Mouse (Mus musculus) limb, embryonic 10.5 days (tissue): ENCODE measurements around the gene Selenof. TPM values are rescaled to one million over a fixed set of nuclear protein-coding genes. Genes with fewer than 3 reads are reported as not detected.

Source experiments
- DNase-seq: peaks from one replicate; pipeline ENCODE4 v3.0.0-alpha.2; 2017; ENCODE audit warnings: low spot score
- H3K27ac ChIP-seq: fragments of 300-500 bp; sonication (generic); 2 replicates; pipeline ENCODE4 v1.5.1; 2016; ENCODE audit warnings: mild to moderate bottlenecking
- H3K27me3 ChIP-seq: fragments of 300-500 bp; sonication (generic); 2 replicates; pipeline ENCODE4 v1.6.1; 2016; ENCODE audit warnings: low read depth, mild to moderate bottlenecking; ENCODE audit not compliant: poor library complexity, severe bottlenecking
- H3K36me3 ChIP-seq: fragments of 300-500 bp; sonication (generic); 2 replicates; pipeline ENCODE4 v1.6.1; 2016; ENCODE audit warnings: mild to moderate bottlenecking, moderate library complexity
- H3K4me1 ChIP-seq: fragments of 300-500 bp; sonication (generic); 2 replicates; pipeline ENCODE4 v1.6.1; 2016
- H3K4me3 ChIP-seq: fragments of 300-500 bp; sonication (generic); 2 replicates; pipeline ENCODE4 v1.5.1; 2016; ENCODE audit warnings: mild to moderate bottlenecking, moderate library complexity
- H3K9me3 ChIP-seq: fragments of 300-500 bp; sonication (generic); replicated peaks from 2 replicates; pipeline ENCODE4 v1.6.1; 2016; ENCODE audit warnings: mild to moderate bottlenecking
- WGBS: fragments of 180-500 bp; shearing (Covaris S2); methylation state at CpG from one replicate; pipeline ENCODE4 v1.1.7; 2016; 5-methylcytosine and 5-hydroxymethylcytosine counted together
- polyA plus RNA-seq: library from polyadenylated mRNA; unstranded; fragments of >200 nt; fragmentation: Nextera tagmentation; extraction: Ambion mirVana; gene quantifications from 2 replicates; pipeline ENCODE4 v1.2.1, GENCODE M21; 2016

Gene Selenof
- polyA plus RNA-seq, 1 experiment from 2014 or later: 480 TPM

GRCm38 (mm10) chr3:144614277-144614676, 44.2 kb downstream of the Selenof start:
- no peak overlapping the region for H3K4me3 ChIP-seq
- 58% methylated on average over 6 of the region's 6 CpGs for whole genome bisulfite sequencing
- H3K27me3 ChIP-seq: no peaks in the 10 kb centered on the region
- peaks cover 41% of the 10 kb centered on the region for H3K4me1 ChIP-seq
- H3K27ac ChIP-seq: no peak overlapping the region
- no peaks in the 10 kb centered on the region for H3K36me3 ChIP-seq
- H3K9me3 ChIP-seq: no peaks in the 10 kb centered on the region
- no peak for DNase-seq

- H3K9me3 ChIP-seq: no peaks in the 10 kb centered on the region
- no peak overlapping the region for H3K4me3 ChIP-seq
- DNase-seq: no peak
- 46% methylated on average over 10 of the region's 10 CpGs for WGBS
- H3K27ac ChIP-seq: no peak overlapping the region
- no peaks in the 10 kb centered on the region for H3K27me3 ChIP-seq
- no peaks in the 10 kb centered on the region for H3K36me3 ChIP-seq
- peaks cover 41% of the 10 kb centered on the region for H3K4me1 ChIP-seq
These were observed 44.6 kb downstream of the Selenof start for GRCm38 (mm10) chr3:144614698-144615097.

DNA sequence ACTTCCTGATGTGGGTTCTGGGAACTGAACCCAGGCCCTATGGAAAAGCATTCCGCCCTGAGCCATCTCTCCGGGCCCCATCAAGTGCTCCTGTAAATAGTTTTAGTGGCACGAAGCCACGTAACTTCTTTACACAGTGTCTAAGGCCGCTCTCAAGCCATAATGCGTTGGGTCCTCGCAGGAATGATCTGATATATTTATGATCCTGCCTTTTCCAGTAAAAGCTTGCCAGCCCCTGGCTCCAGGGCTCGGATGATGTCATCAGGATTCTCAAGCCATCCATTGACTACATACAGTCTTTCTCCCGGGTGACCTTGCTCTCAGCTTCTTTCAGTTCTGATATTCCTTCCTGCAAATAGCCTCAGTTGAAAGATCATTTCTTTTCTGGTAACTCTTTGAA, 45.4 kb downstream of the Selenof start:
- Histone ChIP-seq H3K27ac (no peak overlapping the region), H3K4me1 (peaks cover 41% of the 10 kb centered on the region), H3K36me3 (no peaks in the 10 kb centered on the region), H3K27me3 (no peaks in the 10 kb centered on the region), H3K9me3 (no peaks in the 10 kb centered on the region), H3K4me3 (no peak overlapping the region)
- no peak for DNase-seq
- WGBS: 89% methylated on average over 9 of the region's 9 CpGs

- no peaks in the 10 kb centered on the region for H3K27me3 ChIP-seq
- H3K36me3 ChIP-seq: no peaks in the 10 kb centered on the region
- H3K9me3 ChIP-seq: no peaks in the 10 kb centered on the region
- DNase-seq: peak; percentile 80
- peaks cover 28% of the 10 kb centered on the region for H3K4me1 ChIP-seq
- WGBS: 86% methylated on average over 8 of the region's 8 CpGs
- H3K27ac ChIP-seq: no peak overlapping the region
- H3K4me3 ChIP-seq: no peak overlapping the region
These were observed 46.7 kb downstream of the Selenof start for GRCm38 (mm10) chr3:144616654-144617425.

GRCm38 (mm10) chr3:144617633-144618180, 47.6 kb downstream of the Selenof start:
- DNase-seq: no peak
- Histone ChIP-seq H3K4me3 (no peak overlapping the region), H3K36me3 (no peaks in the 10 kb centered on the region), H3K4me1 (peaks cover 23% of the 10 kb centered on the region), H3K27me3 (no peaks in the 10 kb centered on the region), H3K27ac (no peak overlapping the region), H3K9me3 (no peaks in the 10 kb centered on the region)
- WGBS: 94% methylated on average over 10 of the region's 10 CpGs

DNA sequence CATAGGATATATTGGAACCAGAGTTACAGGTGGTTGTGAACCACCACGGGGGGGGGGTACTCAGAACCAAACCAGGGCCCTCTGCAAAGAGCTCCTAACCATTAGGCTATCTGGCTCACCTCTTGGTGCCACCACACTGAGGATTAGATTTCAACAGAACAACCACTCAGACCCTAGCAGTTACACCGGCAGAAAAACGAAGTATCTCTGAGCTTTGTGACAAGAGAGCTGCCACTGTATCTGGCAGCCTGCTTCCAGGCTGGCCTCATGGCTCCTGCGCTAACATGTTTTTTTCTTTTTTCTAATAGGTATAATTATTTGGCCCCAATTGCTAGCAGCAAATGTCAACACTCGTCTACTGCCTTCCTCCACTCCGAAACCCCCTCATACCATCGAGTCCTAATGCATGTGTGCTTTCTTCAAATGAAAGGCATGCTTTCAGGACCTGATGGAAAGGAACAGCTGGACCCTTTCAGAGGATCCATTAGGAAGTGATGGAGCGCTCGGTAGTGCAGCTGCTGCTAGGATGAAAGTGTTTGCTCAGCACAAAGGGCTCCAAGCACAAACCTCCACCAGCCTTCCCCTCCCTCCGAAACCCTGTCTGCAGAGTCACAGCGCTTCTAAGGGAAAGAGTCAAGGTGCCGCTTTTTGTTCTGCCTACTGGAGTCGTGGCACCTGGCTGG, 53.0 kb downstream of the Selenof start:
- Histone ChIP-seq H3K4me1 (no peaks in the 10 kb centered on the region), H3K27me3 (no peaks in the 10 kb centered on the region), H3K36me3 (no peaks in the 10 kb centered on the region), H3K9me3 (no peaks in the 10 kb centered on the region), H3K4me3 (no peak overlapping the region), H3K27ac (peak overlapping the region; percentile 30; the same call in 1 of the 2 replicates)
- no peak for DNase-seq
- WGBS: 90% methylated on average over 13 of the region's 13 CpGs

DNA sequence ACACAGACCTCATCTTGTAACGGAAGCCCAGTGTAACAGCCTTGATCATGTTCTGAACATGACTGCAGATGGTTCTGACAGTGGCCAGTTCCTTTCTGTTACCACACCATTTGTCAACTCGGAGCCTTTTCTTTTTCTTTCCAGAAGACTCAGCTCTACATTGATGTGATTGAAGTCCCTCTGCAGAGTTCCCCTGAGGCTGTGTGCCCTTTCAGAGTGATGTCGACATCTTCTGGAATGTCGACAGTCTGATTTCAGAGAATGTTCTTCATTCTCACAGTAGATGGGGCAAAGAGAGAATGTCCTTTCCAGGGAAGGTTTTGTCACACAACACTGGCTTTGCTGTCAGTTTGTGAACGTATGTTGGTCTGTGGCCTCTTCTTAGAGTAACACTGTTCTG, 55.6 kb downstream of the Selenof start:
- Histone ChIP-seq H3K36me3 (no peaks in the 10 kb centered on the region), H3K4me3 (no peak overlapping the region), H3K9me3 (no peaks in the 10 kb centered on the region), H3K27me3 (no peaks in the 10 kb centered on the region), H3K4me1 (no peaks in the 10 kb centered on the region), H3K27ac (no peak overlapping the region)
- no peak for DNase-seq
- 86% methylated on average over 5 of the region's 5 CpGs for WGBS

GRCm38 (mm10) chr3:144628005-144628914, 58.2 kb downstream of the Selenof start:
- WGBS: 82% methylated on average over 11 of the region's 11 CpGs
- no peak for DNase-seq
- H3K27ac ChIP-seq: peak overlapping the region; percentile 9; the same call in 1 of the 2 replicates

DNA sequence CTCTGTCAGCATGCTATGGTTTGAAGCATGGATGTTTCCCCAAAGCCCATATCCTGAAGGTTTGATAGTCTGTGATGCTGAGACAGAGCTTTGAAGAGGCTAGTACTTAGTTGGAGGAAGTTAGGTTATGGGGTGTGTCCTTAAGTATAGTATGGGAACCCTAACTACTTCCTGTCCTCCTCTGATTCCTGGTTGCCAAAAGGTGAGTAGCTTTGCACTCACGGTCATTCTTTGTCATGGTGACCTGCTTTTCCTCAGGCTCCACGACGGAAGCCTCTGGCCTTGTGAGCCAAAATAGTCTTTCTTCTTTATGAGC, 58.8 kb downstream of the Selenof start:
- no peaks in the 10 kb centered on the region for H3K27me3 ChIP-seq
- no peaks in the 10 kb centered on the region for H3K9me3 ChIP-seq
- DNase-seq: no peak
- no peaks in the 10 kb centered on the region for H3K36me3 ChIP-seq
- no peak overlapping the region for H3K4me3 ChIP-seq
- H3K27ac ChIP-seq: no peak overlapping the region; the same call in 1 of the 2 replicates
- H3K4me1 ChIP-seq: no peaks in the 10 kb centered on the region
- 92% methylated on average over 3 of the region's 3 CpGs for WGBS

More at GRCm38 (mm10) chr3:144628005-144628914, 58.2 kb downstream of the Selenof start:
- Histone ChIP-seq H3K36me3 (no peaks in the 10 kb centered on the region), H3K9me3 (no peaks in the 10 kb centered on the region), H3K4me1 (no peaks in the 10 kb centered on the region), H3K4me3 (no peak overlapping the region), H3K27me3 (no peaks in the 10 kb centered on the region)

DNA sequence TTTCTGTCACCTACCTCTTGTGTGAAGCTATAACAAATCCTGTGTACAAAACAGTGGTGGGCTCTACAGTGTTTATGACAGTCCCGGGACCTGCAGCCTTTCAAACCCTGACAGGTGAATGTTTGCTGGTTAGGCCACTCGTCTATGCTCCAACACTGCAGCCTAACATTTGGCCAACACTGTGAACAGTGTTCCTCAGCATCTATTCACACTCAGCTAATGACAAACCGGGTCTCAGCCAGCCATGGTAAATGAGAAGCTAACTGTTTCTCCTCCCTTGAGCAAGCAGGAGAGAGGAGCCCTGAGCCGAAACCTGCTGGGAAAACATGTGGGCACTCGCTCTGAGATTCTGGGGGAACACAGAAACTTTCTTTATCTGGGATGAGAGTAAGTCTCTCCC, 65.1 kb downstream of the Selenof start:
- 82% methylated on average over 5 of the region's 5 CpGs for WGBS
- no peaks in the 10 kb centered on the region for H3K9me3 ChIP-seq
- H3K4me1 ChIP-seq: no peaks in the 10 kb centered on the region
- no peak for DNase-seq
- no peak overlapping the region for H3K27ac ChIP-seq
- no peak overlapping the region for H3K4me3 ChIP-seq
- no peaks in the 10 kb centered on the region for H3K36me3 ChIP-seq
- no peaks in the 10 kb centered on the region for H3K27me3 ChIP-seq

- Histone ChIP-seq H3K4me1 (peaks cover 3% of the 10 kb centered on the region), H3K36me3 (no peaks in the 10 kb centered on the region), H3K27ac (no peak overlapping the region), H3K4me3 (no peak overlapping the region), H3K9me3 (no peaks in the 10 kb centered on the region), H3K27me3 (no peaks in the 10 kb centered on the region)
- no peak for DNase-seq
- 90% methylated on average over 4 of the region's 4 CpGs for WGBS
These were observed 68.0 kb downstream of the Selenof start for GRCm38 (mm10) chr3:144638110-144638509.

- peaks cover 9% of the 10 kb centered on the region for H3K4me1 ChIP-seq
- no peaks in the 10 kb centered on the region for H3K36me3 ChIP-seq
- H3K9me3 ChIP-seq: no peaks in the 10 kb centered on the region
- H3K27me3 ChIP-seq: no peaks in the 10 kb centered on the region
- H3K4me3 ChIP-seq: no peak overlapping the region
- H3K27ac ChIP-seq: no peak overlapping the region
- 82% methylated on average over 3 of the region's 3 CpGs for WGBS
- no peak for DNase-seq
These were observed 69.3 kb downstream of the Selenof start for GRCm38 (mm10) chr3:144639387-144639786.
